Mouse (Mus musculus): ENCODE results near the gene Psmd1.

DNA sequence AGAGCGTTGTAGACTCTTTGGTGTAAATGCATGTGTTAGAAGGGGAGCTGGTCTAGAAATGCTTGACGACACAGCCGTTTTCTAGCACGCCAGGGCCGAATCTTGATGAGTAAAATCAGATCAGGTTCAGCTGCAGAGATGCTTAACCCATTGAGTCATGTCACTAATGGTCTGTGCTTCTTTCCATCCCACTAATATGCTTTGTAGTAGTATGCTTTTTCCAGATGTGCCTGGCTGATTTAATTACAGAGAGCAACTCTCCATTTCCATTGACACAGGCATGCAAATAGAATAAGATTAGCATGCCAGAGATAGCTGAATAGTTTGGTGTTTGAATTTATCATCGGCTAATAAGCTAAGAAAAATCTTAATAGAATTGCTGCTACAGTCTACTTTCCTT, 71.1 kb downstream of the Psmd1 start:
- TF ChIP-seq EP300 (IDR thresholded peaks at IDR 0.05) = no peak
- TF ChIP-seq CTCF (IDR thresholded peaks at IDR 0.05) = no peak

Data from lung, postnatal 0 days (tissue).